Mouse (Mus musculus) hindbrain, embryonic 16.5 days (tissue): ENCODE measurements around the gene Atp2c1. TPM values are rescaled to one million over a fixed set of nuclear protein-coding genes. Genes with fewer than 3 reads are reported as not detected.

ENCODE experiments used
- ATAC-seq: fragments of 200-750 bp; cut with Nextera tagmentation; 2 replicates; pipeline ENCODE4 v1.8.0; 2017; ENCODE audit warnings: moderate TSS enrichment, moderate library complexity
- H3K27ac ChIP-seq: fragments of 300-500 bp; sonication (generic); 2 replicates; pipeline ENCODE4 v1.5.1; 2014; ENCODE audit warnings: low read depth, mild to moderate bottlenecking, control low read depth, low read length, moderate library complexity
- H3K27me3 ChIP-seq: fragments of 300-500 bp; sonication (generic); replicated peaks from 2 replicates; pipeline ENCODE4 v1.6.1; 2014; ENCODE audit warnings: low read length; ENCODE audit not compliant: control insufficient read depth, insufficient read depth
- H3K36me3 ChIP-seq: fragments of 300-500 bp; sonication (generic); 2 replicates; pipeline ENCODE4 v1.6.1; 2014; ENCODE audit warnings: mild to moderate bottlenecking, low read length, moderate library complexity, mixed read lengths; ENCODE audit not compliant: control insufficient read depth, insufficient read depth
- H3K4me1 ChIP-seq: fragments of 300-500 bp; sonication (generic); 2 replicates; pipeline ENCODE4 v1.6.1; 2014; ENCODE audit warnings: low read depth, low read length; ENCODE audit not compliant: control insufficient read depth, insufficient read depth
- H3K4me2 ChIP-seq: fragments of 300-500 bp; sonication (generic); 2 replicates; pipeline ENCODE4 v1.6.1; 2014; ENCODE audit warnings: mild to moderate bottlenecking, low read length, control low read depth, moderate library complexity
- H3K4me3 ChIP-seq: fragments of 300-500 bp; sonication (generic); 2 replicates; pipeline ENCODE4 v1.5.1; 2014; ENCODE audit warnings: mild to moderate bottlenecking, low read length, control low read depth, moderate library complexity
- H3K9ac ChIP-seq: fragments of 300-500 bp; sonication (generic); 2 replicates; pipeline ENCODE4 v1.6.1; 2014; ENCODE audit warnings: low read depth, mild to moderate bottlenecking, control low read depth, low read length, moderate library complexity
- H3K9me3 ChIP-seq: fragments of 300-500 bp; sonication (generic); 2 replicates; pipeline ENCODE4 v1.6.1; 2014; ENCODE audit warnings: mild to moderate bottlenecking, low read length, moderate library complexity; ENCODE audit not compliant: control insufficient read depth
- WGBS: fragments of 180-500 bp; shearing (Covaris S2); extraction: QIAGEN DNeasy Blood & Tissue Kit; methylation state at CpG from one replicate; pipeline ENCODE4 v1.1.7; 2014; 5-methylcytosine and 5-hydroxymethylcytosine counted together
- polyA plus RNA-seq: library from polyadenylated mRNA; unstranded; fragments of >200 nt; fragmentation: Nextera tagmentation; extraction: Ambion mirVana; gene quantifications from 2 replicates; pipeline ENCODE4 v1.2.1, GENCODE M21; 2015

The Atp2c1 gene
- polyA plus RNA-seq, 1 experiment from 2014 or later: 96.7 TPM

- Histone ChIP-seq H3K9me3 (no peaks in the 10 kb centered on the region), H3K4me3 (no peak overlapping the region), H3K36me3 (no peaks in the 10 kb centered on the region), H3K4me1 (no peaks in the 10 kb centered on the region), H3K27me3 (no peaks in the 10 kb centered on the region), H3K4me2 (no peak overlapping the region), H3K9ac (no peak overlapping the region), H3K27ac (no peak overlapping the region)
- WGBS: 85% methylated on average over 2 of the region's 2 CpGs
- ATAC-seq: no peak
Measured at GRCm38 (mm10) chr9:105362181-105362580, 164.9 kb downstream of the Atp2c1 start.

Other genes starting within 250 kb of the Atp2c1 start
- 9.5 and 10.5 TPM in 2 replicates for gene Aste1, start 131.9 kb downstream of the Atp2c1 start, polyA plus RNA-seq
- gene Nek11, start 131.8 kb downstream of the Atp2c1 start, polyA plus RNA-seq: 3.0 and 3.2 TPM in 2 replicates
- 16.3 and 17.7 TPM in 2 replicates for gene Pik3r4, start 115.7 kb upstream of the Atp2c1 start, polyA plus RNA-seq